Mouse (Mus musculus) embryonic facial prominence, embryonic 12.5 days (tissue): ENCODE data around the gene Sptlc3. TPM values are rescaled to one million over a fixed set of nuclear protein-coding genes. Genes with fewer than 3 reads are reported as not detected.
A peak's percentile ranks its signal among the peaks of the same experiment; 100 is the strongest.

Source experiments
- ATAC-seq: fragments of 200-750 bp; cut with Nextera tagmentation; 2 replicates; pipeline ENCODE4 v1.8.0; 2017; ENCODE audit not compliant: insufficient number of reproducible peaks, insufficient read depth, low FRiP score, low TSS enrichment
- H3K27ac ChIP-seq: fragments of 300-500 bp; sonication (generic); 2 replicates; pipeline ENCODE4 v1.5.1; 2016; ENCODE audit warnings: mild to moderate bottlenecking
- H3K27me3 ChIP-seq: fragments of 300-500 bp; sonication (generic); 2 replicates; pipeline ENCODE4 v1.6.1; 2016; ENCODE audit warnings: mild to moderate bottlenecking, moderate library complexity
- H3K36me3 ChIP-seq: fragments of 300-500 bp; sonication (generic); 2 replicates; pipeline ENCODE4 v1.6.1; 2016; ENCODE audit warnings: mild to moderate bottlenecking
- H3K4me1 ChIP-seq: fragments of 300-500 bp; sonication (generic); 2 replicates; pipeline ENCODE4 v1.6.1; 2016
- H3K4me2 ChIP-seq: fragments of 300-500 bp; sonication (generic); replicated peaks from 2 replicates; pipeline ENCODE4 v1.6.1; 2016; ENCODE audit warnings: mild to moderate bottlenecking, moderate library complexity
- H3K4me3 ChIP-seq: fragments of 300-500 bp; sonication (generic); 2 replicates; pipeline ENCODE4 v1.5.1; 2016; ENCODE audit warnings: mild to moderate bottlenecking
- H3K9ac ChIP-seq: fragments of 300-500 bp; sonication (generic); 2 replicates; pipeline ENCODE4 v1.6.1; 2016; ENCODE audit warnings: mild to moderate bottlenecking, moderate library complexity
- H3K9me3 ChIP-seq: fragments of 300-500 bp; sonication (generic); 2 replicates; pipeline ENCODE4 v1.6.1; 2016; ENCODE audit warnings: mild to moderate bottlenecking, moderate library complexity
- WGBS: fragments of 180-500 bp; shearing (Covaris S2); methylation state at CpG from one replicate; pipeline ENCODE4 v1.1.7; 2016; 5-methylcytosine and 5-hydroxymethylcytosine counted together
- polyA plus RNA-seq: library from polyadenylated mRNA; unstranded; fragments of >200 nt; fragmentation: Nextera tagmentation; extraction: Ambion mirVana; gene quantifications from 2 replicates; pipeline ENCODE4 v1.2.1, GENCODE M21; 2016

Gene Sptlc3
- polyA plus RNA-seq, result 0.62 and 0.83 TPM in 2 replicates

- H3K9me3 ChIP-seq, result no peaks in the 10 kb centered on the region
- ATAC-seq, result no peak
- no peaks in the 10 kb centered on the region for H3K36me3 ChIP-seq
- no peak within 1 kb of the TSS for H3K4me3 ChIP-seq
- no peaks in the 10 kb centered on the region for H3K4me1 ChIP-seq
- peak within 1 kb of the TSS; percentile 13; the same call in 1 of the 2 replicates for H3K4me2 ChIP-seq
- H3K27me3 ChIP-seq, result no peaks in the 10 kb centered on the region
- 64% methylated on average over 5 of the region's 5 CpGs for WGBS
- no peak within 1 kb of the TSS for H3K9ac ChIP-seq
- H3K27ac ChIP-seq, result no peak within 1 kb of the TSS
These were observed at the start of gene Sptlc3 for GRCm38 (mm10) chr2:139493836-139494235. Sptlc3 (plus strand) TSS chr2:139493913.

- no peak for ATAC-seq
- Histone ChIP-seq H3K4me1 (no peaks in the 10 kb centered on the region), H3K27ac (no peak overlapping the region), H3K36me3 (no peaks in the 10 kb centered on the region), H3K4me2 (no peak overlapping the region), H3K27me3 (no peaks in the 10 kb centered on the region), H3K9me3 (no peaks in the 10 kb centered on the region), H3K4me3 (no peak overlapping the region), H3K9ac (no peak overlapping the region)
- 60% methylated on average over 4 of the region's 4 CpGs for WGBS
These were observed 26.0 kb upstream of the Sptlc3 start for GRCm38 (mm10) chr2:139467726-139468125.

DNA sequence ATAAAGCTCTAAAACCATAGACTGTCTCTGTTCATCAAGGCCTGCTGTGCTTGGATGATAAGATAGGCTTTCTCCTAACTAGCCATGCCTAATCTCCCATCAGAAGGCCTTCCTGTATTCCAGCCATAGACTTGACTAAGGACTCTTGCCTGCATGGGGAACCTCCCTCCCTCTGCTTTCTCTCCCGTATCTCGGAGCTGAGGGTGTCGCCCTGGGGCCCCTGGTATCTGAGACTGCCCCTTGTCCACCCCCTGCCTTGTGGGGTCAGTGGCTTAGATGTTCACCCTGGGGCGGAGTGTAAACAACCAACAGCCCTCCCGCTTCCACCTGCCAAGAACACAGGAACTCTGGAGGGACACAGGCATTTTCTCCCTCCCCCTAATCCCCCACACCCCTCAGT lies 5.0 kb upstream of the Sptlc3 start:
- Histone ChIP-seq H3K9me3 (no peaks in the 10 kb centered on the region), H3K27ac (no peak overlapping the region), H3K9ac (no peak overlapping the region), H3K27me3 (no peaks in the 10 kb centered on the region), H3K36me3 (no peaks in the 10 kb centered on the region), H3K4me1 (no peaks in the 10 kb centered on the region), H3K4me3 (no peak overlapping the region), H3K4me2 (no peak overlapping the region)
- no peak for ATAC-seq
- 47% methylated on average over 5 of the region's 5 CpGs for WGBS

- Histone ChIP-seq H3K4me3 (no peak overlapping the region), H3K27me3 (no peaks in the 10 kb centered on the region), H3K4me1 (no peaks in the 10 kb centered on the region), H3K4me2 (peak overlapping the region; percentile 13; the same call in 1 of the 2 replicates), H3K9ac (no peak overlapping the region), H3K27ac (no peak overlapping the region), H3K9me3 (no peaks in the 10 kb centered on the region), H3K36me3 (no peaks in the 10 kb centered on the region)
- 29% methylated on average over 5 of the region's 5 CpGs for WGBS
- no peak for ATAC-seq
These were observed 916 bp downstream of the Sptlc3 start for GRCm38 (mm10) chr2:139494629-139495028.

DNA sequence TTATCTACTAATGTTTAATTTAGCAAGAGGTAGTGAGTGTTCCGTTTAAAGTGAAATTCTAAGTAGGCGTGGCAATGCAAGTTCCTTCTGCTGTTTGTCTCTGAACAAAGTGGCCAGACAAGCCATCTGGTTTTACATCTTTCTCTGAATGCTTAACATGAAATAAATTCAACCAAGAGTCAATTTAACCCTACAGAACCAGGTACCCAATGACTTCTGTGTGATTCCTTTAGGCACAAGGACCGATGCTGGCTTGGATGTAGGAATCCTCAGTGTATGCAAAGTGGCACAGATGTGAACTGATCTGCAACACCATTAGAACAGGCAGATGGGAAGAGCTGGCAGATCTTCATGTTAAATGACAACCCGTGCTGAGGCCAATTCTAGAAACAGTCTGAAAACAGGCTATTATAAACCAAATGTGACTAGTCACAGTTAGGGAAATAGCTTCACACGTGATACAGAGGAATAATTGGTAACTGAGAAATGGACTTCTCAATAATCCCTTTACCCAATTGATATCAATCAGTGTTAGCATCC lies 68.3 kb downstream of the Sptlc3 start:
- no peak for ATAC-seq
- 80% methylated on average over 5 of the region's 5 CpGs for WGBS
- Histone ChIP-seq H3K9me3 (no peaks in the 10 kb centered on the region), H3K9ac (no peak overlapping the region), H3K4me1 (no peaks in the 10 kb centered on the region), H3K27me3 (no peaks in the 10 kb centered on the region), H3K36me3 (no peaks in the 10 kb centered on the region), H3K4me2 (no peak overlapping the region), H3K27ac (no peak overlapping the region), H3K4me3 (no peak overlapping the region)

GRCm38 (mm10) chr2:139579280-139579679 lies 85.6 kb downstream of the Sptlc3 start:
- H3K9ac ChIP-seq, result no peak overlapping the region
- WGBS, result 6% methylated on average over 3 of the region's 3 CpGs
- no peaks in the 10 kb centered on the region for H3K27me3 ChIP-seq
- H3K9me3 ChIP-seq, result no peaks in the 10 kb centered on the region
- no peak overlapping the region for H3K4me3 ChIP-seq
- no peaks in the 10 kb centered on the region for H3K36me3 ChIP-seq
- no peaks in the 10 kb centered on the region for H3K4me1 ChIP-seq
- no peak overlapping the region for H3K27ac ChIP-seq
- H3K4me2 ChIP-seq, result no peak overlapping the region
- no peak for ATAC-seq

- Histone ChIP-seq H3K4me2 (no peak overlapping the region), H3K36me3 (no peaks in the 10 kb centered on the region), H3K27ac (no peak overlapping the region), H3K4me1 (no peaks in the 10 kb centered on the region), H3K4me3 (no peak overlapping the region), H3K9me3 (no peaks in the 10 kb centered on the region), H3K9ac (no peak overlapping the region), H3K27me3 (no peaks in the 10 kb centered on the region)
- no peak for ATAC-seq
- WGBS, result 53% methylated on average over 6 of the region's 6 CpGs
These were observed 89.1 kb downstream of the Sptlc3 start for GRCm38 (mm10) chr2:139582766-139583165.

DNA sequence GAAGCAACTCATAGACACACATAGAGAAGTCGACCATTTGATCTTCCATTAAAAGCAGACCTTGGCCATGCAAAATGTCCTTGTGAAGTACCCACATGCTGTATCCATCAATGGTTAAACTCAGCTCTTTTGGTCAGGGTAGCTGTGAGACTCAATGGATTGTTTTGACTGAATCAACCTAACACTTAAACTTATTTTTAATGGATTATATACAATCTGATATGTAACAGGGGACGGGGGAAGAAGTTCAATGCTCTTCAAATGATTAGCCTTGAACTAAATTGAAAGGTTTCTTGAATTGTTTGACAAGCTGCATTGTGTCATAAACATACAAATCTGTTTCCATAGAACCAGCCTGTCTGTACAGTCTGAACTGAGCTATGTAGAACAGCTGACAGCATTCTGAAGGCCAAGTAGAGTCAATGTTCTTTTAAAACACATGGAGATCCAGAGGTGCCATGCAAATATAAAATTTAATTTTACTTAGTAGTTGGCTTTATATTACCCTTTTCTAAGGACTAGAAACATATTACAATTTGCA lies 94.0 kb downstream of the Sptlc3 start:
- Histone ChIP-seq H3K9ac (no peak overlapping the region), H3K27ac (no peak overlapping the region), H3K4me3 (no peak overlapping the region), H3K36me3 (no peaks in the 10 kb centered on the region), H3K9me3 (no peaks in the 10 kb centered on the region), H3K27me3 (no peaks in the 10 kb centered on the region), H3K4me2 (no peak overlapping the region), H3K4me1 (no peaks in the 10 kb centered on the region)
- ATAC-seq, result no peak
- 77% methylated on average over 2 of the region's 2 CpGs for WGBS

DNA sequence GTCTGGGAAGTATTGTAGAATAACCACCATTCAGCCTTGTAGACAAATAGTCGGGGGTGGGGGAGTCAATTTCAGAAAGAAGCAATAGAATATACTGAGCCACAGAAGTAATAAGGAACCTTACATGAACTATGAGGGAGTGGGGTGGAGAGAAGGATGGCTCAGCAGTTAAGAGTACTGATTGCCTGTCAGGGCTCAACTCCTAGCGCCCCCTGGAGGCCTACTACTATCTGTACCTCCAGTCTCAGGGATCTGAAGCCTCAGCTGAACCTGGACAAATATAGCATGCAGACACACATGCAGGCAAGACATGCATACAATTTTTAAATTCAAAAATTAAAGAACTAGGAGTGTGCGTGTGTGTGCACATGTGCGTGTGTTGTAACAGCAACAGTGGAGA lies 96.2 kb downstream of the Sptlc3 start:
- Histone ChIP-seq H3K9ac (no peak overlapping the region), H3K4me2 (no peak overlapping the region), H3K27me3 (no peaks in the 10 kb centered on the region), H3K4me3 (no peak overlapping the region), H3K9me3 (no peaks in the 10 kb centered on the region), H3K4me1 (no peaks in the 10 kb centered on the region), H3K27ac (no peak overlapping the region), H3K36me3 (no peaks in the 10 kb centered on the region)
- ATAC-seq, result no peak
- WGBS, result 39% methylated on average over 4 of the region's 4 CpGs

DNA sequence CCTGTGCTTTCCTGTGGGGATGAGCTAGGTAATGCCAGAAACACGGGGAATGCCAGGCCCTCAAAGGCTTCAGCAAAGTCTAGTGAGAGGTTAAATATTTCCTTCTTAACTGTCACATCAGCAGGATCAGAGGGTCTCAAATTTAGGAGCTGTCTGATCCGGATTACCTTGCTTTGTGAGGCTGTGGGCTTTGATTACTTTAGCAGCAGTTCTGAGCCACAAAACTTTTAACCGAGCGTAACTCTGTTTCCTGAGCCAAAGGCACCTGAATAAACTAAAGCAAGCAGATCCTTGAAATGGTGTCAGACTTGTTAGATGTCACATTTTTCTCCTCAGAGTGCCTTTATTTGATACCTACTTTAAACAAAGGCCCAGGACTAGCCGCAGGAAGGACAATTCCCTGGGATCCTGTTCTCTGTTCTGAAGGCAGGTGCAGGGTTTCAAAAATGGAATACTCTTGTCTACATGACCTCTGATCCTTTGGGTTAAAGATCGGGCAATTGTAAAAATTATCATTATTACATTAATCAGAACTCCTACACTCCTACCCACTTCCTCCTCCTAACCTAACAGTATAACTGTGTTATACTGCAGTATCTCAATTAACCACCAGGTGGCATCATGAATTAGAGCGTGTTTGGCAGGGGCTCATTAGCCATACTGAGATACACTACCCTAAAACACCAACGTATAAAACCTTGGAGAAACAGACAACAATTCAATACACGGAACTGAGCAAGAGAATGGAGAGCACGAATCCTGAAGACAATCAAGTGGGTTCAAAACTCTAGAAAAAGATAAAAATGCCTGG lies 97.4 kb downstream of the Sptlc3 start:
- H3K9me3 ChIP-seq, result no peaks in the 10 kb centered on the region
- H3K4me2 ChIP-seq, result no peak overlapping the region
- no peak overlapping the region for H3K27ac ChIP-seq
- H3K4me3 ChIP-seq, result no peak overlapping the region
- no peaks in the 10 kb centered on the region for H3K27me3 ChIP-seq
- H3K9ac ChIP-seq, result no peak overlapping the region
- H3K4me1 ChIP-seq, result no peaks in the 10 kb centered on the region
- 0 out of 2 replicates have a peak, but pooled peaks have one; percentile 35 for ATAC-seq
- 26% methylated on average over 10 of the region's 10 CpGs for WGBS
- H3K36me3 ChIP-seq, result no peaks in the 10 kb centered on the region

DNA sequence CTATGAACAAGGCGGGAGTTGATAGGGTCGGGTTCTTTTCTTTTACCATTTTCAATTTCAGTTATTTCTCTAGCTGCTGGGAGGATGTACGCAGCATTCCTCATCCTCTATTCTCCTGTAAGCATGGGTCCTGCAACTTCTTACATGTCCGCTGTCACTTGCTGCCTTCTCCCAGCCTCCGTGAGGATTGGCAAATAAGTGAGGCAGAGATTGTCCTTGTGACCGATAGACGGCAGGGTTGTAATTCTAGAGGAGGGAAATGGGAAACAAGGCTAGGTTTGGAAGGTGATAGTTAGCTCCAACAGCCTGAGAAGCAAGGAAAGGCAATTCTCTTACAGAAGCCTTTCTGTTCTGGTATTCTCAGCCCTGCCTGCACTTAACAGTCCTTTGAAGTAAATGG lies 98.4 kb downstream of the Sptlc3 start:
- H3K9me3 ChIP-seq, result no peaks in the 10 kb centered on the region
- H3K36me3 ChIP-seq, result no peaks in the 10 kb centered on the region
- no peak overlapping the region for H3K4me2 ChIP-seq
- no peak overlapping the region for H3K27ac ChIP-seq
- no peaks in the 10 kb centered on the region for H3K27me3 ChIP-seq
- WGBS, result 72% methylated on average over 7 of the region's 7 CpGs
- no peak overlapping the region for H3K4me3 ChIP-seq
- H3K9ac ChIP-seq, result no peak overlapping the region
- no peak for ATAC-seq
- H3K4me1 ChIP-seq, result no peaks in the 10 kb centered on the region

DNA sequence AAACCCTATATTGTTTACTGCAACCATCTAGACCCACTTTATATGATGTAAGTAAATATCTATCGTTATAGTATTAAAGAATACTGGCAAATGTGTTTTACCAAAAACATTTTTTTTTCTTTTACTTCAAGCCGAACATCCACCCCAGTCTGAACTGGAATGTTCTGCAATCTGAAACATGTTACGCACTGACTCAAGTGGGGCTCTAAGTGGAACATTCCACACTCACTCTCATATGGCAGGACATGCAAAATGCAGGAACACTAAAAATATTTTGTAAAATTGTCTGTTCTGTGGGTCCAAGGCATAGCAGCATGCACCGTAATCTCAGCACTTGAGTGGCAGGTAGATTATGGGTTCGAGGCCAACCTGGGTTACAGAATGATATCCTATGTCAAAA lies 103.5 kb downstream of the Sptlc3 start:
- 86% methylated on average over 5 of the region's 5 CpGs for WGBS
- Histone ChIP-seq H3K4me1 (no peaks in the 10 kb centered on the region), H3K4me2 (no peak overlapping the region), H3K36me3 (no peaks in the 10 kb centered on the region), H3K27ac (no peak overlapping the region), H3K27me3 (no peaks in the 10 kb centered on the region), H3K9me3 (no peaks in the 10 kb centered on the region), H3K4me3 (no peak overlapping the region), H3K9ac (no peak overlapping the region)
- no peak for ATAC-seq
